Mouse (Mus musculus): ENCODE results near the gene Slc22a1.

The Slc22a1 gene

DNA sequence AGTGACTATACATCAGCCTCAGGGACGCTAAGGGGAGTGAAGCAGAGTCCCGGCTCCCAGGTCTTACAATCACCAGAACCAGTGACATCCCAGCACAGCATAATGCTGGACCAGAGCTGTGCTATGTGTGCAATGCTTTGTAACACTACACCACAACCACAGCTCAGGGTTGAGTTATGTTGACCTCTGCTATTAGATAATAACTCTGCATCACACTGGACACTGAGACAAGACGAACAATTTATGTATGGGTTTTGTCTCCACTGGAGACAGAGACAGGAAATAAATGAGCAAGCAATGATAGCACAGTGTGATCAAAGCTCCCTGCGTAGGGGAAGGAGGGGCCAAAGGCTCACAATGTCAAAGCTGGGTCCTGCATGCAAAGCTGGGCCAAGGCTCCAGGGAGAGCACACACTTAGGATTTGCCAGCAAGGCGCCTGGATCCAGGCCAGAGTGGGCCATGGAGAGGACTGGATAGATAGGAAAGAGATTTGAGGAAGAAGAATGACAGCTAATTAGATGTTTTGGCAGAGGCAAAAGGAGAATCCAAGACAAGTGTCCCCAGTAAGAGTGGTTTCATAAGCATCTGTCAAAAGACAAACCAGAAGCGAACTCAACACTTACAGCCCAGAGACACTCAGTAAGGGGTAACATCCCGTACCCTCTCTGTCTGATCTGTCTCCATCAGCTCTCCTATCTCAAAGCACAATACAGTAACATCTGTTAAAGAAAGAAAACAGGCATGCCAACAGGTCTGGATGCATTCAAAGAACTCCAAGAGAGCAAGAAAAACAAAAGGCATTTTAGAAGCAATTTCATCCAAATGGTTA lies 43.6 kb downstream of the Slc22a1 start:
- DNase-seq (ENCODE audit: low read depth, low spot score), result no peak

DNA sequence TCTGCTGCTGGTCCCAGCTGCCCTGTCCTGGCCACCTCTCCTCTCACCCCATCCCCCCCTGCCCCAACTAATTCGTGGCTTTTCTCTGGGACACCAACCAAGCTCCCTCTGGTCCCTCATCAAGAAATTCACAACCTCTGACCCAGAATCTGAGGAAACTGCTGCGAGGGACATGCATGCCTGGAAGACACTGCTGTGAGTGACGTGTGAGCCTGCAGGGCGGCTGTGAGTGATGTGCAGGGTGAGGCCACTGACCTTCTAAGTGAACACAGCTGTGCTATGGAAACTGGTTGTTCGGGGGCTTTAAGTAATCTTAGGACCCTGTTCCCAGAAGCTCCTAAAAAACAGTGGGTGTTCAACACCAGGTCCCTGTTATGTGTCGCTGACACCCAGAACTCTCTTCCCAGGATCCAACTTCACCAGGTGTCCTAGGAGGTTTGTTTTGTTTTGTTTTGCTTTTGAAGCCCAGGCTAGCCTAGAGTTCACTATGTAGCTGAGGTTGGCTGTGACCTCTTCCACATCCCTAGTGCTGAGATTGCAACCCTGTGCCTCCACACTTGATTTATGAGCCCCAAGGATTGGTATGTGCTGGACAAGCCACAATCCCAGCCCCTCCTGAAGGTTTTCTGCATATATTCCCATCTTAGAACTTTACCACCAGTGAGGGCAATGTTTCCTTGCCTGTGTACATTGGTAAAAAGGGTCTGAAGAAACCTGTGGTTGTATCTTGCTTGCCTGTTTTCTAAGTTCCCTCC lies 44.5 kb downstream of the Slc22a1 start:
- DNase-seq (ENCODE audit: low read depth, low spot score), result no peak

DNA sequence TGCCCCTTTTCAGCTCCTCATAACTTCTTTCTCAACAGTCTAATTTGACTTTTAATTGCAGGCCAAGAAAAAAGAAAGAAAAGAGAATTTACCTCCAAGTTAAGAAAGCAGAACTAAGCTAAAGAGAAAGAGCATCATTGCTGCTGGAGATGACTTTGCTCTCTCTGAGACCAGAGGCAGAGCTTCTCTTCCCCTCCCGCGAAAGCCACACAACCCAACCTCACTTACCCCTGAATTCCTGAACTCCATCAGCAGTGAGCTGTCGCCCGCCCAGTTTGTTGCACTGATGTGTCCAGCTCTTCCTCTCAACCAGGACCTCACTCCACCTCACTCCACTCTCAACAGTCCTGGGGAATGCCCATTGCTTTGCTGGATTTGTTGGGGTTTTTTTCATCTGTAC lies 47.6 kb downstream of the Slc22a1 start:
- DNase-seq (ENCODE audit: low read depth, low spot score), result no peak

DNA sequence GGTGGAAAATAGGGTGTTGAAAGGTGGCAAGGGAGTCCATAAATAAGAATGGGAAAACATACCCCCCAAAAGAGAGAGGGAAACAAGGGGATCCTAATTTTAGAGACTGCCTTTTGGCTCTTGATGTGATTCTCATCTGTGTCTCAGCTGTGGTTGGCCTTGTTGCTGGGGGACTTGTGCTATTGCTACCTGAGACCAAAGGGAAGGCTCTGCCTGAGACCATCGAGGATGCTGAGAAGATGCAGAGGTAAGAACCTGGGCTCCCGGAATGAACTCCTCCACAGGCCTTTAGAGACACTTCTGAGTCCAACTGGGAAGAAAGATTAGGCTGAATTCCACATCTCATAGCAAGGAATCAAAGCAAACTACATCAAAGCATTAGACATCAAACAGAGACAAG lies 56.0 kb downstream of the Slc22a1 start:
- DNase-seq (ENCODE audit: low read depth, low spot score), result no peak

DNA sequence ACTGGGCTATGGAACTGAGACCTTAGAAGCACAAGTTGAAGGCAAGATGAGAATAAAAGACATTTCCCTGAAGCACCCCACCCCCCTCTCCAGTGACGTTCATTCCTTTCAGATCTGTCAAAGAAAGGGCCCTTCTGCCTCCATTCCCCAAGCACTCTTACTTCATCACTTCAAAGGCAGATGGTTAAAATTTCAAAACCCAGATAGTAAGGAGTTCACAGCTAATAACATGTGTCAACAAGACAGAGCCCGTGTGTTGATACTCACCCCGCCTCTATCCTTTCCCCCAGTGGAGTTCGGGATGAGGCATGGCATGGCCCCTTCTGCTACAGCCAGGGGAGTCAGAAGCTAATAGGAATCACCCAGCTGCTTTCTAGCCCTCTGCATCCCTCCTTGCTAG lies 60.2 kb downstream of the Slc22a1 start:
- DNase-seq (ENCODE audit: low read depth, low spot score), result no peak

DNA sequence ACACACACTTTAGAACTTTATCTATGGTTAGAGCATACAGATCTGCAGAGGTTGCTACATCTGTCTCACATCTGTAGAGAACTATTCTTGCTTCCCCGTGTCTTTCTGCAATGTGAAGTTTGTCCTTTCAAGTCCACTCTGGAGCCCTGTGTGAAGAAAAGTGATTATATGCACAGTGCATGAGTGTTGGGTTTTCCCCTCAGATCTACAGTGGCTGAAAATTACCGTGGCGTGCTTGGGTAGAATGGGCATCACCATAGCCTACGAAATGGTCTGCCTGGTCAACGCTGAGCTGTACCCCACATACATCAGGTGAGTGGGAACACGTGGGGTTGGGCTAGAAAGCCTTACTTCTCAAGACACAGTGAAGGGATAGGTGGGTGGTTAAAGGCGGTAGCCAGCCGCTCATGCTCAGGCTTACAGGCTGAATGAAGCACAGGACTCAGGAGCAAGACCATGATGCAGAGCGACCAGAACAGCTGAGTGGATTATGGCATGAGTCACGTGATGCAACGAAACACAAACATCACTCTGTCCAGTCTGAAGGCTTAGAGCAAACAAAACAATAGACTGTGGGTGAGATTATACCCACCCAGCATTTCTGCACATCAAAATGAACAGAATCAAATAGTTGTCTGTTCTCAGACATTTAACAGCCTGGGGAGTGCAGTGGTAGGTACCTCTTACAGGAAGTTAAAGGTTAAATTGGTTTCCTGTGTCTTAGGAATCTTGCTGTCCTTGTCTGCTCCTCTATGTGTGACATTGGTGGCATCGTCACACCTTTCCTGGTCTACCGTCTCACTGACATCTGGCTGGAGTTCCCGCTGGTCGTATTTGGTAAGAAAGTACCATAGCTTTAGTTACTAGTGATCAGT lies 60.9 kb downstream of the Slc22a1 start:
- no peak for DNase-seq (ENCODE audit: low read depth, low spot score)

DNA sequence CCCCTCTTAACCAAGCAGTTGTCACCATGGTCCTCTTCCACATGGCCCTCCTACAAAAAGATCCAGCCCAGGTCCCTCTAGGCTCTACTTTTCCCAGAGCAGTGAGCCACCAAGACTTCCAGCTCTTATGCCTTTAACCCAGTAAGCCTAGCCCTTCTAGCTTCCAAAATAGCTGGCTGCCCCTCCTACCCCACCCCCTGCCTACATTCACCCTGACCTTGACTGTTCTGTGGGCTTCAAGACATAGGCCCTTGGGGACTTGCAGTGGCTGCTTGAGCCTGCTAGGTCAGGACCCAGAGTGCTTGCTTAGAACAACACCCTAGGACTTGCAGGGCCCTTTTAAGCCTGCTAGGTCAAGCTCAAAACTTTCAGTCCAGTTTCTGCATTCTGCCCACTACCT lies 68.4 kb downstream of the Slc22a1 start:
- DNase-seq (ENCODE audit: low read depth, low spot score), result no peak

DNA sequence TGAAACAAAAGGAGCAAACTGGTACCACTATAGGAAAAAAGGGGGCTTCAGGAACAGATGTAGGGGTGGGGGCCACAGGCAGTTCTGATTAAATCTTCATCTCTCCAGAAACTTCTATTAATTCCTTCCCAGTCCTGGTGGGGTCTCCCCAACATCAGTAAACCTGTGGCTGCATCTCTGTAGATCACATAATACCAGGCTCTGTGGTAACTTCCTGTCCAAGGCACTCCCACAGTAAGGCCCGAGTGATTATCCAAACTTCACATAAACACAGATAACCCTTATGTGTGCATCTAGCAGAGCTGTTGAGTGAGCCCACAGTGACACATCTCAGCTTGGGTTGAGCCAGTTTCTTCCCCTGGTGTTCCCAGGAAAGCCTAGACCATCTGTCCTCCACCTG lies 69.0 kb downstream of the Slc22a1 start:
- DNase-seq (ENCODE audit: low read depth, low spot score), result no peak

All from CD4-positive helper T cell, adult 2 months (primary cell).